Mouse (Mus musculus) heart, adult 2 months (tissue): Measurements from ENCODE around the gene Cant1. TPM values are rescaled to one million over a fixed set of nuclear protein-coding genes. Genes with fewer than 3 reads are reported as not detected.

ENCODE experiments used
- DNase-seq, 2 experiments: peaks; one replicate each; pipeline ENCODE4 v3.0.0; 2021
- H3K27ac ChIP-seq: fragments of 200-600 bp; 2 replicates; pipeline ENCODE4 v1.8.1; 2022
- H3K27me3 ChIP-seq: fragments of 200-500 bp; 2 replicates; pipeline ENCODE4 v1.6.1; 2012; ENCODE audit warnings: mild to moderate bottlenecking, low read length, inconsistent platforms, mixed read lengths; ENCODE audit not compliant: control insufficient read depth, insufficient read depth
- H3K36me3 ChIP-seq: fragments of 200-500 bp; 2 replicates; pipeline ENCODE4 v1.6.1; 2012; ENCODE audit warnings: low read length, inconsistent platforms; ENCODE audit not compliant: control insufficient read depth, insufficient read depth
- H3K4me1 ChIP-seq: fragments of 200-500 bp; 2 replicates; pipeline ENCODE4 v1.6.1; 2011; ENCODE audit warnings: low read length; ENCODE audit not compliant: control insufficient read depth, insufficient read depth
- H3K4me3 ChIP-seq: fragments of 200-600 bp; 2 replicates; pipeline ENCODE4 v1.8.1; 2022
- H3K79me2 ChIP-seq: fragments of 200-500 bp; replicated peaks from 2 replicates; pipeline ENCODE4 v1.6.1; 2012; ENCODE audit warnings: mild to moderate bottlenecking, inconsistent platforms, low read length, moderate library complexity, mixed read lengths; ENCODE audit not compliant: control insufficient read depth, insufficient read depth
- H3K9ac ChIP-seq: fragments of 200-500 bp; 2 replicates; pipeline ENCODE4 v1.6.1; 2012; ENCODE audit warnings: low read depth, mild to moderate bottlenecking, control low read depth, inconsistent platforms, low read length, mixed read lengths
- CTCF ChIP-seq: fragments of 200-600 bp; IDR thresholded peaks from 2 replicates; pipeline ENCODE4 v1.8.1; 2022; ENCODE audit warnings: antibody characterized with exemption, mild to moderate bottlenecking, moderate library complexity
- EP300 ChIP-seq: fragments of 200-500 bp; IDR thresholded peaks from 2 replicates; pipeline ENCODE4 v1.6.1; 2011; ENCODE audit warnings: low read depth, low read length, control low read depth; ENCODE audit not compliant: insufficient read depth
- POLR2A ChIP-seq: fragments of 200-500 bp; IDR thresholded peaks from 2 replicates; pipeline ENCODE4 v1.6.1; 2011; ENCODE audit warnings: mild to moderate bottlenecking, low read depth, low read length, control low read depth; ENCODE audit not compliant: insufficient read depth
- WGBS: fragments of 180-500 bp; shearing (Covaris S2); methylation state at CpG from one replicate; pipeline ENCODE4 v1.1.7; 2018; 5-methylcytosine and 5-hydroxymethylcytosine counted together
- intact Hi-C: fragments of 180-260 bp; cut with DNase I; formaldehyde crosslinking; loops from one replicate; pipeline ENCODE4 v1.15.1; 2025
- polyA plus RNA-seq: library from polyadenylated mRNA; depleted of rRNA; stranded (reverse); fragments of >200 nt; gene quantifications from 2 replicates; pipeline ENCODE4 v1.2.3, GENCODE M21; 2012
- total RNA-seq, 2 experiments: library from RNA; stranded (reverse); gene quantifications; 2 replicates each; pipeline ENCODE4 v1.2.3; 2021

Cant1 gene
- total and polyA plus RNA-seq, 3 experiments = 17.7 to 21.6 (median 18.2) TPM

DNA sequence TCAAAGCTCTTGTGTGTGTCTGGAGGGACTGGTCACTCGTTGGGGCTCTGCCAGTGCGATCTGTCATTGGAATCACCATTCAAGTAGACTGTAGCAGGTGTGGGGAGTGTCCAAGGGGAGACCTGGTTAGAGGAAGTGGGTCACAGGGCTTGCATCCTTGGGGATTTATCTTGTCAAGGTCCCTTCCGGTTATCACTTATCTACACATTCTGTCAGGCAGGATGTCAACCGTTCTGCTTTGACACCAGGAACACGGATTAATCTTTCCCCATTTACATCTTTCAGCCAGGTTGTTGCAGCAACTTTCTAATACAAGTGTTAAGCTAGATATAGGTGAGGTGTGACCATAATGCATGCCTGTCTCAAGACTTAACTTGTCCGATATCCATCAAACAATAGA is 36.9 kb upstream of the Cant1 start:
- Histone ChIP-seq H3K27ac (no peak overlapping the region; the same call in 1 of the 2 replicates), H3K36me3 (no peaks in the 10 kb centered on the region), H3K27me3 (no peaks in the 10 kb centered on the region), H3K9ac (no peak overlapping the region), H3K4me1 (peaks cover 22% of the 10 kb centered on the region), H3K79me2 (no peaks in the 10 kb centered on the region), H3K4me3 (no peak overlapping the region)
- DNase-seq = no peak
- 55% methylated on average over 6 of the region's 6 CpGs for WGBS
- intact Hi-C loops = no loop called here
- no peak for TF ChIP-seq EP300
- TF ChIP-seq POLR2A = no peak
- TF ChIP-seq CTCF = no peak

GRCm38 (mm10) chr11:118453886-118454671 is 35.2 kb upstream of the Cant1 start:
- DNase-seq = peak; percentile 63 to 64
- H3K27ac ChIP-seq = peak overlapping the region; percentile 18
- H3K79me2 ChIP-seq = no peaks in the 10 kb centered on the region
- H3K9ac ChIP-seq = no peak overlapping the region
- intact Hi-C loops = no loop called here
- no peaks in the 10 kb centered on the region for H3K36me3 ChIP-seq
- no peak overlapping the region for H3K4me3 ChIP-seq
- H3K4me1 ChIP-seq = peaks cover 17% of the 10 kb centered on the region
- 61% methylated on average over 11 of the region's 11 CpGs for WGBS
- TF ChIP-seq POLR2A (no peak), CTCF (no peak), EP300 (no peak)
- no peaks in the 10 kb centered on the region for H3K27me3 ChIP-seq

DNA sequence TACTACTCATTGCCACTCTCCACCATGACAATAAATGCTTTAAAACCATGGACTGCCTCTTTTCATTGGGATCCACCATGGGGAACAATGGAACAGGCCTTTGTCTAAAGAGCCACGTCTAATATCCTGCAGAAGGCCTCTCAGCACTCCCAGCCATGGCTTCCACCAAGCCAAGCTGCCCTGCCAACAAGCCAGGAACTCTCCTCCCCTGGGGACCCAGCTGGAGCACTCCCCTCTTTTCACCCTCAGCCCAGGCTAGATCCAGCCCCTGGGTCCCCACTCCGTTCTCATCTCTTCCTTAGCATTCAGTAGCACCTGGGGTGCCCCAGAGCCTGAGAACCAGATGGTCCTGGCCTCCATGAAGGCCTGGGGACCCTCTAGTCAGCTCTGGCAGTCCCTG is 34.1 kb upstream of the Cant1 start:
- no peaks in the 10 kb centered on the region for H3K79me2 ChIP-seq
- no peak overlapping the region for H3K4me3 ChIP-seq
- H3K9ac ChIP-seq = no peak overlapping the region
- WGBS = 58% methylated on average over 2 of the region's 2 CpGs
- TF ChIP-seq POLR2A = no peak
- TF ChIP-seq CTCF = no peak
- no peak for TF ChIP-seq EP300
- no peak for DNase-seq
- H3K27ac ChIP-seq = no peak overlapping the region
- intact Hi-C loops = no loop called here
- no peaks in the 10 kb centered on the region for H3K27me3 ChIP-seq
- H3K36me3 ChIP-seq = no peaks in the 10 kb centered on the region
- H3K4me1 ChIP-seq = peaks cover 12% of the 10 kb centered on the region

DNA sequence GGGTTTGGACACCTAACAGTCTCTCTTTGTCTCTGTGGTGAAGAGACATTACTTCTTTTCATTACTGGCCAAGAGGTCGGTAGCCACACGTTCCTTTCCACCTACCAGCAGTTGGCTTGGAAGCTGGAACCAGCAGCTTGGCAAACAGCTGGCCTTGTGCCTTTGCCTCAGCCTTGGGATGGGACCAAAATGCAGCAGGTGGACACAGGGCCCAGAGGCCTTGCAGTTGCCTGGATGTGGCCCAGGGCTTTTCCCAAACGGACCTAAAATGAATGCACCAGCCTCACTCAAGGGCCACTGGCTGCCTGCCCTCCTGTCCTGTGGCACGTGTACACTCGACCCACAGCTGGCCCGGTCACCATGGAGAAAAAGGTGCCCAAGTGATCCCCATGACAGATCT is 32.3 kb upstream of the Cant1 start:
- DNase-seq = peak in 1 of 2 experiments; percentile 35
- 65% methylated on average over 6 of the region's 6 CpGs for WGBS
- H3K79me2 ChIP-seq = no peaks in the 10 kb centered on the region
- H3K9ac ChIP-seq = no peak overlapping the region
- intact Hi-C loops = no loop called here
- no peak overlapping the region for H3K4me3 ChIP-seq
- H3K36me3 ChIP-seq = no peaks in the 10 kb centered on the region
- peaks cover 10% of the 10 kb centered on the region for H3K4me1 ChIP-seq
- no peaks in the 10 kb centered on the region for H3K27me3 ChIP-seq
- no peak for TF ChIP-seq EP300
- TF ChIP-seq CTCF = no peak
- TF ChIP-seq POLR2A = no peak
- no peak overlapping the region for H3K27ac ChIP-seq

DNA sequence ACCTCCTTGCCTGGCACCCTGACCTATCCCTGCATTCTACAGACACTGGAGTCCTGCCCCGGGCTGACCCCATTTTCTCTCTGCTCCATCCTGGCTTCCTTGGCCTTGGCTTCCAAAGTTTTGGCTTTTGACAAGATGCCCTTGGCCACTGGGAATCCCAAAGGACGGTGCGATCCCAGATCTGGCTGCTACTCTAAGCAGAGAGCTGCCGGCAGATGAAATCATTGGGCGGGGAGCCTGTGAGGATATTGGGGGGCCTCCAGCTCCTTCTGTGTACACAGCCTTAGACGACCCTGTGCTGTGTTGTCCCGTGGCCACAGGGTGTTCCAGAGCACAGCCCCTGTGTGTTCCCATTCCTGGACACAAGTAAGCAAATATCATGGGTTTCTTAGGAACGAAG is 29.5 kb upstream of the Cant1 start:
- DNase-seq = peak; percentile 73 to 83
- no peak for TF ChIP-seq CTCF
- TF ChIP-seq POLR2A = no peak
- TF ChIP-seq EP300 = no peak
- peaks cover 2% of the 10 kb centered on the region; the same call in 1 of the 2 replicates for H3K4me1 ChIP-seq
- H3K9ac ChIP-seq = no peak overlapping the region
- H3K27ac ChIP-seq = no peak overlapping the region; the same call in 1 of the 2 replicates
- H3K36me3 ChIP-seq = no peaks in the 10 kb centered on the region
- H3K27me3 ChIP-seq = no peaks in the 10 kb centered on the region
- intact Hi-C loops = no loop called here
- H3K4me3 ChIP-seq = no peak overlapping the region
- 73% methylated on average over 8 of the region's 8 CpGs for WGBS
- H3K79me2 ChIP-seq = no peaks in the 10 kb centered on the region

GRCm38 (mm10) chr11:118447346-118447745 is 28.5 kb upstream of the Cant1 start:
- WGBS = 64% methylated on average over 4 of the region's 4 CpGs
- Histone ChIP-seq H3K27ac (no peak overlapping the region), H3K79me2 (no peaks in the 10 kb centered on the region), H3K27me3 (no peaks in the 10 kb centered on the region), H3K4me3 (no peak overlapping the region), H3K9ac (no peak overlapping the region), H3K4me1 (peaks cover 5% of the 10 kb centered on the region; the same call in 1 of the 2 replicates), H3K36me3 (no peaks in the 10 kb centered on the region)
- no peak for DNase-seq
- intact Hi-C loops = no loop called here
- no peak for TF ChIP-seq POLR2A
- TF ChIP-seq CTCF = no peak
- no peak for TF ChIP-seq EP300
